Mouse (Mus musculus): ENCODE results near the gene St6galnac1. TPM values are rescaled to one million over a fixed set of nuclear protein-coding genes. Genes with fewer than 3 reads are reported as not detected.
"Not testable (repeated sequence)": the region's sequence is repeated elsewhere in the genome, so short reads cannot be mapped to it uniquely, and the experiment has no call there.

Gene St6galnac1
- polyA plus RNA-seq, 1 experiment from 2014 or later = not detected

DNA sequence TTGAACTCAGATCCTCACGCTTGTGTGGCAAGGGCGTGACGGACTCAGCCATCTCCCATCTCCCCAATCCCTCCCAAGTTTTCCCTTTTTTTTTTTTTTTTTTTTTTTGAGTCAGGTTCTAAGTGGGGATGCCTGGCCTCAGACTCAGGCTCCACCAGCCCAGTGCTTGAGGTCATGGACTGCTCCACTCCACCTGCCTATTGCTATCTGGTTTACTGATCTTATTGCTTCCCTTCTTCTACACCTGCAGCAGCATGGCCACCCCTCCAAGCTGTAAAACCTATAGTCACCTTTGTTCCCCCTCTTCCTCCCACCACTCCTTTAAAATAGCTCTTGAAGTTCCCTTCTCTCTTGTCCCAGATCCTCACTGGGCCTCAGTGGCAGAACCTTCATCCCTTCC, 28.5 kb downstream of the St6galnac1 start:
- H3K4me3 ChIP-seq (replicated peaks; ENCODE audit: low read length); H3K4me1 ChIP-seq (ENCODE audit: control insufficient read depth, insufficient read depth, low read length); H3K27me3 ChIP-seq (ENCODE audit: control insufficient read depth, insufficient read depth, low read length); H3K27ac ChIP-seq (ENCODE audit: low read length); H3K9me3 ChIP-seq (replicated peaks; ENCODE audit: control insufficient read depth, low read length); ATAC-seq (ENCODE audit: insufficient read depth, low FRiP score); H3K9ac ChIP-seq (ENCODE audit: low read length); H3K36me3 ChIP-seq (ENCODE audit: control insufficient read depth, insufficient read depth, low read length); H3K4me2 ChIP-seq (ENCODE audit: low read depth, low read length): not testable (repeated sequence)
- WGBS = 97% methylated on average over 3 of the region's 3 CpGs

DNA sequence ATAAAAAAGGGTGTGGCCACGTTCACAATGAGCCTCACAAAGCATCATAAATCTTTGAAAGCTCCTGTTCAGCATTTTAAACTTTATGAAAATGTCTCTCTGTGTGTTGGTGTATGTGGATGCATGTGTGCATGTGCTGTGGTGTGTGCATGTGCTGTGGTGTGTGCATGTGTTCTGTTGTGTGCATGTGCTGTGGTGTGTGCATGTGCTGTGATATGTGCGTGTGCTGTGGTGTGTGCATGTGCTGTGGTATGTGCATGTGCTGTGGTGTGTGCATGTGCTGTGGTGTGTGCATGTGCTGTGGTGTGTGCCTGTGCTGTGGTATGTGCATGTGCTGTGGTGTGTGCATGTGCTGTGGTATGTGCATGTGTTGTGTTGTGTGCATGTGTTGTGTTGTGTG, 29.9 kb downstream of the St6galnac1 start:
- H3K4me3 ChIP-seq (replicated peaks; ENCODE audit: low read length); H3K27ac ChIP-seq (ENCODE audit: low read length); H3K4me1 ChIP-seq (ENCODE audit: control insufficient read depth, insufficient read depth, low read length); ATAC-seq (ENCODE audit: insufficient read depth, low FRiP score); H3K27me3 ChIP-seq (ENCODE audit: control insufficient read depth, insufficient read depth, low read length); H3K4me2 ChIP-seq (ENCODE audit: low read depth, low read length); H3K9me3 ChIP-seq (replicated peaks; ENCODE audit: control insufficient read depth, low read length); H3K36me3 ChIP-seq (ENCODE audit: control insufficient read depth, insufficient read depth, low read length); H3K9ac ChIP-seq (ENCODE audit: low read length): not testable (repeated sequence)
- WGBS = 71% methylated on average over 2 of the region's 2 CpGs

DNA sequence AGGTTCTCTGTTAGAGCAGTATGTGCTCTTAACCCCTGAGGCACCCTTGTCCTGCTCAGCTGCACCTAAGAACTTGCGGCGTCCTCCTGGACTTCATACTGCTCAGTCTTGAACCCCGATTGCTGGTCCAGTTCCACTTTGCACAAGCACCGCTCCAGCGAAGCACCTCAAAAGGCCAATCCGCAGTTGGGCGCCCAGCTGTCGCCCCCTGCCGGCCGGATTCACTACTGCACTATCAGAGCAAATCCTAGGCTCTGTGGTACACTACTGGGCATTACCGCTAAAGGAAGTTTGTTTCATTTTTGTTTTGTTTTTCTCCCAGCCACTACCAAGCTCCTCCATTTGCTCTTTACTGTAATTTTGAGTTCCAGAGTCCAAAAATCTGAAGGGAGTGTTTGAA, 36.9 kb downstream of the St6galnac1 start:
- ATAC-seq (ENCODE audit: insufficient read depth, low FRiP score) = no peak
- no peaks in the 10 kb centered on the region for H3K4me1 ChIP-seq (ENCODE audit: control insufficient read depth, insufficient read depth, low read length)
- H3K36me3 ChIP-seq (ENCODE audit: control insufficient read depth, insufficient read depth, low read length) = no peaks in the 10 kb centered on the region
- H3K27me3 ChIP-seq (ENCODE audit: control insufficient read depth, insufficient read depth, low read length) = no peaks in the 10 kb centered on the region
- no peak overlapping the region for H3K4me2 ChIP-seq (ENCODE audit: low read depth, low read length)
- H3K4me3 ChIP-seq (replicated peaks; ENCODE audit: low read length) = no peak overlapping the region
- H3K27ac ChIP-seq (ENCODE audit: low read length) = no peak overlapping the region
- H3K9me3 ChIP-seq (replicated peaks; ENCODE audit: control insufficient read depth, low read length) = no peaks in the 10 kb centered on the region
- no peak overlapping the region for H3K9ac ChIP-seq (ENCODE audit: low read length)
- 47% methylated on average over 11 of the region's 11 CpGs for whole genome bisulfite sequencing

DNA sequence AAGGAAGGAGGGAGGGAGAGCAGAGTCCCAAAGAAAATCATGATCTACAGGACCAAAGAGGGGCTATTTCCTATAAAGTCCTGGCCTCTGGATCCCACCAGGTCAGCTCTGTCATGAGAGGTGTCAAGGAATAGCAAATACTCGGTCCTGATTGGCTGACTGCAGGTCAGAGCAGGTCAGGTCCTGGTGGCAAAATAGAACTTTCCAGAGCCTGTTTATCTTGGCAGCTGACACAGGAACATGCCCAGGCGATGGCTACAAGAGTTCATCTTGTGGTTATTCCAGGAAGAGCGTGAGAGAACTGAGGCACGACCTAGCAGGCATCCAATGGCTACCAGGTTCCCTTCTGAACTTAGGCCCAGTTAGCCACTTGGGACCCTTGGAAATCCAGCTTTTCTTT, 42.8 kb downstream of the St6galnac1 start:
- ATAC-seq (ENCODE audit: insufficient read depth, low FRiP score) = no peak
- 77% methylated on average over 4 of the region's 4 CpGs for WGBS
- Histone ChIP-seq H3K36me3 (ENCODE audit: control insufficient read depth, insufficient read depth, low read length) (no peaks in the 10 kb centered on the region), H3K27me3 (ENCODE audit: control insufficient read depth, insufficient read depth, low read length) (no peaks in the 10 kb centered on the region), H3K9ac (ENCODE audit: low read length) (no peak overlapping the region), H3K4me3 (replicated peaks; ENCODE audit: low read length) (no peak overlapping the region), H3K4me1 (ENCODE audit: control insufficient read depth, insufficient read depth, low read length) (no peaks in the 10 kb centered on the region), H3K4me2 (ENCODE audit: low read depth, low read length) (no peak overlapping the region), H3K9me3 (replicated peaks; ENCODE audit: control insufficient read depth, low read length) (no peaks in the 10 kb centered on the region), H3K27ac (ENCODE audit: low read length) (no peak overlapping the region)

- not testable (repeated sequence) for H3K4me3 ChIP-seq (replicated peaks; ENCODE audit: low read length)
Measured at GRCm38 (mm10) chr11:116731060-116731580, 44.2 kb downstream of the St6galnac1 start.

GRCm38 (mm10) chr11:116729276-116730008, 45.9 kb downstream of the St6galnac1 start:
- no peaks in the 10 kb centered on the region for H3K36me3 ChIP-seq (ENCODE audit: control insufficient read depth, insufficient read depth, low read length)
- no peak overlapping the region for H3K9ac ChIP-seq (ENCODE audit: low read length)
- 46% methylated on average over 9 of the region's 9 CpGs for WGBS
- peak; percentile 59; the same call in 1 of the 2 replicates for ATAC-seq (ENCODE audit: insufficient read depth, low FRiP score)
- H3K27ac ChIP-seq (ENCODE audit: low read length) = no peak overlapping the region
- no peak overlapping the region for H3K4me2 ChIP-seq (ENCODE audit: low read depth, low read length)
- no peaks in the 10 kb centered on the region for H3K4me1 ChIP-seq (ENCODE audit: control insufficient read depth, insufficient read depth, low read length)
- H3K9me3 ChIP-seq (replicated peaks; ENCODE audit: control insufficient read depth, low read length) = no peaks in the 10 kb centered on the region
- no peaks in the 10 kb centered on the region for H3K27me3 ChIP-seq (ENCODE audit: control insufficient read depth, insufficient read depth, low read length)
- no peak overlapping the region for H3K4me3 ChIP-seq (replicated peaks; ENCODE audit: low read length)

More at GRCm38 (mm10) chr11:116731060-116731580, 44.2 kb downstream of the St6galnac1 start:
- not testable (repeated sequence) for H3K9ac ChIP-seq (ENCODE audit: low read length); H3K4me1 ChIP-seq (ENCODE audit: control insufficient read depth, insufficient read depth, low read length); H3K9me3 ChIP-seq (replicated peaks; ENCODE audit: control insufficient read depth, low read length); H3K4me2 ChIP-seq (ENCODE audit: low read depth, low read length); H3K36me3 ChIP-seq (ENCODE audit: control insufficient read depth, insufficient read depth, low read length); ATAC-seq (ENCODE audit: insufficient read depth, low FRiP score); H3K27me3 ChIP-seq (ENCODE audit: control insufficient read depth, insufficient read depth, low read length); H3K27ac ChIP-seq (ENCODE audit: low read length)
- 89% methylated on average over 6 of the region's 6 CpGs for WGBS

DNA sequence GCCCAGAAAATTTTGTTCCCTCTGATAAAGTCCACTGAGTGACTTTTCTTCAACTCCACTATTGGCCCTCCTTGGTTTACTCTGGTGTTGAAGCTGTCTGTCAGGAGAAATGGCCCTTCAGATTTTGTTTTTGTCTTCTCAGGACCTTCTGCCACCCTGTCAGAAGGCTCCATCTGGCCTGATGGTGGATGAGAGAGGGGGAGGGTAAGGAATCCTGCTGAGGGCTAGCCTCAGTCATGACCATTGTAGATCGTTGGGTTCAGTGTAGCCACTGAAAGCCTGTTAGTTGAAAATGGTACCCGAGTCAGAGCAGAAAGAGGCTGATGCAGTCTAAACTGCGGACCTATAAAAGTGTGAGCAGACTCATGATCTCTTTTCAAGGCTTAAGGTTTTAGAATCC, 49.2 kb downstream of the St6galnac1 start:
- Histone ChIP-seq H3K4me3 (replicated peaks; ENCODE audit: low read length) (no peak overlapping the region), H3K27me3 (ENCODE audit: control insufficient read depth, insufficient read depth, low read length) (no peaks in the 10 kb centered on the region), H3K9me3 (replicated peaks; ENCODE audit: control insufficient read depth, low read length) (no peaks in the 10 kb centered on the region), H3K4me2 (ENCODE audit: low read depth, low read length) (no peak overlapping the region), H3K27ac (ENCODE audit: low read length) (no peak overlapping the region), H3K4me1 (ENCODE audit: control insufficient read depth, insufficient read depth, low read length) (no peaks in the 10 kb centered on the region), H3K9ac (ENCODE audit: low read length) (no peak overlapping the region), H3K36me3 (ENCODE audit: control insufficient read depth, insufficient read depth, low read length) (no peaks in the 10 kb centered on the region)
- no peak for ATAC-seq (ENCODE audit: insufficient read depth, low FRiP score)
- 79% methylated on average over 3 of the region's 3 CpGs for WGBS

GRCm38 (mm10) chr11:116725031-116725948, 50.0 kb downstream of the St6galnac1 start:
- no peaks in the 10 kb centered on the region for H3K27me3 ChIP-seq (ENCODE audit: control insufficient read depth, insufficient read depth, low read length)
- no peaks in the 10 kb centered on the region for H3K9me3 ChIP-seq (replicated peaks; ENCODE audit: control insufficient read depth, low read length)
- no peak overlapping the region for H3K9ac ChIP-seq (ENCODE audit: low read length)
- no peaks in the 10 kb centered on the region for H3K4me1 ChIP-seq (ENCODE audit: control insufficient read depth, insufficient read depth, low read length)
- no peaks in the 10 kb centered on the region for H3K36me3 ChIP-seq (ENCODE audit: control insufficient read depth, insufficient read depth, low read length)
- no peak for ATAC-seq (ENCODE audit: insufficient read depth, low FRiP score)
- H3K4me2 ChIP-seq (ENCODE audit: low read depth, low read length) = 0 out of 2 replicates have a peak overlapping the region, but pooled peaks have one; percentile 7
- H3K4me3 ChIP-seq (replicated peaks; ENCODE audit: low read length) = no peak overlapping the region
- 43% methylated on average over 27 of the region's 27 CpGs for WGBS
- H3K27ac ChIP-seq (ENCODE audit: low read length) = no peak overlapping the region

DNA sequence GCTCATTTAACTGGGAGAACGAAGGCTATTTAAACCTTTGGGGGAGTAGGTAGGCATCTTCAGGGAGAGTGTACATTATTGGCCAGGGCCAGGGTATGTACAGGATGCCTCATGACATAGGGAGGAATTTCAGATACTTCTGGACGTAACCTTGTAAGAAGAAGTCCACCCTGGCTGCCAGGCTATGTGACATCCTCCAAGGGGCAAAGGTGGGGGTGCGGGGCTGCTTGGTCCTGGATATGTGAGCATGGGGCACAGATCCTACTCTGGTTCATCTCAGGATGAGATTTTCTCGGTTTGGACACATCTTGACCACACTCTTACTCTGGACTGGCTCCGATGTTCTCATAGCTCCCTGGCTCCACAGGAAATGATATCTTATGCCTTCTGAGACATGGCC, 52.2 kb downstream of the St6galnac1 start:
- Histone ChIP-seq H3K27ac (ENCODE audit: low read length) (no peak overlapping the region), H3K9ac (ENCODE audit: low read length) (no peak overlapping the region), H3K4me3 (replicated peaks; ENCODE audit: low read length) (no peak overlapping the region), H3K27me3 (ENCODE audit: control insufficient read depth, insufficient read depth, low read length) (no peaks in the 10 kb centered on the region), H3K4me2 (ENCODE audit: low read depth, low read length) (no peak overlapping the region), H3K9me3 (replicated peaks; ENCODE audit: control insufficient read depth, low read length) (0 out of 2 replicates have a peak, but pooled peaks cover under 1% of the 10 kb centered on the region), H3K4me1 (ENCODE audit: control insufficient read depth, insufficient read depth, low read length) (no peaks in the 10 kb centered on the region), H3K36me3 (ENCODE audit: control insufficient read depth, insufficient read depth, low read length) (no peaks in the 10 kb centered on the region)
- WGBS = 86% methylated on average over 5 of the region's 5 CpGs
- ATAC-seq (ENCODE audit: insufficient read depth, low FRiP score) = no peak
